Mouse (Mus musculus) liver, embryonic 15.5 days (tissue): ENCODE results near the gene Ankrd44. TPM values are rescaled to one million over a fixed set of nuclear protein-coding genes. Genes with fewer than 3 reads are reported as not detected.

Source experiments
- ATAC-seq: fragments of 200-750 bp; cut with Nextera tagmentation; 2 replicates; pipeline ENCODE4 v1.8.0; 2017; ENCODE audit warnings: moderate number of reproducible peaks, mild to moderate bottlenecking, moderate library complexity; ENCODE audit not compliant: insufficient read depth
- H3K27ac ChIP-seq: fragments of 300-500 bp; sonication (generic); replicated peaks from 2 replicates; pipeline ENCODE4 v1.5.1; 2015; ENCODE audit warnings: mild to moderate bottlenecking, inconsistent platforms
- H3K27me3 ChIP-seq: fragments of 300-500 bp; sonication (generic); 2 replicates; pipeline ENCODE4 v1.6.1; 2015; ENCODE audit warnings: mild to moderate bottlenecking, inconsistent platforms
- H3K36me3 ChIP-seq: fragments of 300-500 bp; sonication (generic); replicated peaks from 2 replicates; pipeline ENCODE4 v1.6.1; 2015; ENCODE audit warnings: moderate library complexity, mild to moderate bottlenecking, inconsistent platforms
- H3K4me1 ChIP-seq: fragments of 300-500 bp; sonication (generic); replicated peaks from 2 replicates; pipeline ENCODE4 v1.6.1; 2015; ENCODE audit warnings: inconsistent platforms
- H3K4me2 ChIP-seq: fragments of 300-500 bp; sonication (generic); 2 replicates; pipeline ENCODE4 v1.6.1; 2015; ENCODE audit warnings: moderate library complexity, mild to moderate bottlenecking, inconsistent platforms
- H3K4me3 ChIP-seq: fragments of 300-500 bp; sonication (generic); replicated peaks from 2 replicates; pipeline ENCODE4 v1.5.1; 2015; ENCODE audit warnings: mild to moderate bottlenecking, inconsistent platforms
- H3K9ac ChIP-seq: fragments of 300-500 bp; sonication (generic); 2 replicates; pipeline ENCODE4 v1.6.1; 2015; ENCODE audit warnings: moderate library complexity, mild to moderate bottlenecking, inconsistent platforms
- H3K9me3 ChIP-seq: fragments of 300-500 bp; sonication (generic); replicated peaks from 2 replicates; pipeline ENCODE4 v1.6.1; 2016; ENCODE audit warnings: inconsistent platforms
- WGBS: fragments of 180-500 bp; shearing (Covaris S2); methylation state at CpG from one replicate; pipeline ENCODE4 v1.1.7; 2015; ENCODE audit warnings: mixed read lengths; ENCODE audit not compliant: insufficient replicate concordance; 5-methylcytosine and 5-hydroxymethylcytosine counted together
- polyA plus RNA-seq: library from polyadenylated mRNA; unstranded; fragments of >200 nt; fragmentation: Nextera tagmentation; extraction: Ambion mirVana; gene quantifications from 2 replicates; pipeline ENCODE4 v1.2.1, GENCODE M21; 2015

Ankrd44 gene
- polyA plus RNA-seq, 1 experiment from 2014 or later, result 3.7 TPM

GRCm38 (mm10) chr1:54716921-54717320, 209.3 kb downstream of the Ankrd44 start:
- no peaks in the 10 kb centered on the region for H3K36me3 ChIP-seq
- H3K4me3 ChIP-seq, result no peak overlapping the region
- H3K4me1 ChIP-seq, result no peaks in the 10 kb centered on the region
- 80% methylated on average over 6 of the region's 6 CpGs for WGBS
- H3K27ac ChIP-seq, result no peak overlapping the region
- ATAC-seq, result no peak
- no peak overlapping the region for H3K9ac ChIP-seq
- no peaks in the 10 kb centered on the region for H3K27me3 ChIP-seq
- no peaks in the 10 kb centered on the region for H3K9me3 ChIP-seq
- no peak overlapping the region for H3K4me2 ChIP-seq

- Histone ChIP-seq H3K4me3 (no peak overlapping the region), H3K27me3 (no peaks in the 10 kb centered on the region), H3K27ac (no peak overlapping the region), H3K4me2 (no peak overlapping the region), H3K9me3 (no peaks in the 10 kb centered on the region), H3K4me1 (no peaks in the 10 kb centered on the region), H3K36me3 (no peaks in the 10 kb centered on the region), H3K9ac (no peak overlapping the region)
- no peak for ATAC-seq
- 65% methylated on average over 8 of the region's 8 CpGs for WGBS
These were observed 211.0 kb downstream of the Ankrd44 start for GRCm38 (mm10) chr1:54715061-54715760.

GRCm38 (mm10) chr1:54713231-54714173, 212.7 kb downstream of the Ankrd44 start:
- Histone ChIP-seq H3K36me3 (no peaks in the 10 kb centered on the region), H3K4me2 (no peak overlapping the region), H3K27me3 (no peaks in the 10 kb centered on the region), H3K9ac (no peak overlapping the region), H3K4me1 (no peaks in the 10 kb centered on the region), H3K27ac (no peak overlapping the region), H3K9me3 (no peaks in the 10 kb centered on the region), H3K4me3 (no peak overlapping the region)
- ATAC-seq, result no peak
- WGBS, result 44% methylated on average over 11 of the region's 11 CpGs

GRCm38 (mm10) chr1:54711568-54711967, 214.6 kb downstream of the Ankrd44 start:
- whole genome bisulfite sequencing, result 62% methylated on average over 3 of the region's 3 CpGs
- no peak overlapping the region for H3K4me2 ChIP-seq
- no peaks in the 10 kb centered on the region for H3K9me3 ChIP-seq
- H3K36me3 ChIP-seq, result no peaks in the 10 kb centered on the region
- no peaks in the 10 kb centered on the region for H3K27me3 ChIP-seq
- H3K27ac ChIP-seq, result no peak overlapping the region
- H3K4me1 ChIP-seq, result no peaks in the 10 kb centered on the region
- no peak for ATAC-seq
- H3K4me3 ChIP-seq, result no peak overlapping the region
- H3K9ac ChIP-seq, result no peak overlapping the region

- 61% methylated on average over 1 of the region's 1 CpGs for WGBS
- no peak overlapping the region for H3K27ac ChIP-seq
- no peak overlapping the region for H3K4me2 ChIP-seq
- H3K9me3 ChIP-seq, result no peaks in the 10 kb centered on the region
- no peaks in the 10 kb centered on the region for H3K4me1 ChIP-seq
- no peak overlapping the region for H3K9ac ChIP-seq
- no peak overlapping the region for H3K4me3 ChIP-seq
- no peak for ATAC-seq
- H3K27me3 ChIP-seq, result no peaks in the 10 kb centered on the region
- no peaks in the 10 kb centered on the region for H3K36me3 ChIP-seq
These were observed 215.6 kb downstream of the Ankrd44 start for GRCm38 (mm10) chr1:54710550-54710949.

GRCm38 (mm10) chr1:54707888-54708565, 218.2 kb downstream of the Ankrd44 start:
- Histone ChIP-seq H3K4me3 (no peak overlapping the region), H3K9ac (no peak overlapping the region), H3K36me3 (no peaks in the 10 kb centered on the region), H3K27me3 (no peaks in the 10 kb centered on the region), H3K4me2 (no peak overlapping the region), H3K4me1 (no peaks in the 10 kb centered on the region), H3K9me3 (no peaks in the 10 kb centered on the region), H3K27ac (no peak overlapping the region)
- ATAC-seq, result no peak
- WGBS, result 70% methylated on average over 8 of the region's 8 CpGs

- WGBS, result 67% methylated on average over 10 of the region's 10 CpGs
- H3K27me3 ChIP-seq, result no peaks in the 10 kb centered on the region
- ATAC-seq, result no peak
- H3K27ac ChIP-seq, result no peak overlapping the region
- no peaks in the 10 kb centered on the region for H3K36me3 ChIP-seq
- no peak overlapping the region for H3K4me3 ChIP-seq
- H3K9me3 ChIP-seq, result no peaks in the 10 kb centered on the region
- no peak overlapping the region for H3K4me2 ChIP-seq
- no peaks in the 10 kb centered on the region for H3K4me1 ChIP-seq
- no peak overlapping the region for H3K9ac ChIP-seq
These were observed 218.9 kb downstream of the Ankrd44 start for GRCm38 (mm10) chr1:54707036-54707887.

GRCm38 (mm10) chr1:54706621-54707020, 219.6 kb downstream of the Ankrd44 start:
- 15% methylated on average over 3 of the region's 3 CpGs for WGBS
- ATAC-seq, result no peak
- Histone ChIP-seq H3K9ac (no peak overlapping the region), H3K4me3 (no peak overlapping the region), H3K4me1 (no peaks in the 10 kb centered on the region), H3K4me2 (no peak overlapping the region), H3K36me3 (no peaks in the 10 kb centered on the region), H3K27me3 (no peaks in the 10 kb centered on the region), H3K9me3 (no peaks in the 10 kb centered on the region), H3K27ac (no peak overlapping the region)

GRCm38 (mm10) chr1:54703466-54703865, 222.7 kb downstream of the Ankrd44 start:
- Histone ChIP-seq H3K4me1 (no peaks in the 10 kb centered on the region), H3K9ac (no peak overlapping the region), H3K27ac (no peak overlapping the region), H3K36me3 (no peaks in the 10 kb centered on the region), H3K9me3 (no peaks in the 10 kb centered on the region), H3K4me3 (no peak overlapping the region), H3K4me2 (no peak overlapping the region), H3K27me3 (no peaks in the 10 kb centered on the region)
- ATAC-seq, result no peak
- 68% methylated on average over 1 of the region's 1 CpGs for WGBS

GRCm38 (mm10) chr1:54702918-54703317, 223.3 kb downstream of the Ankrd44 start:
- no peak overlapping the region for H3K4me3 ChIP-seq
- H3K4me2 ChIP-seq, result no peak overlapping the region
- no peaks in the 10 kb centered on the region for H3K36me3 ChIP-seq
- no peaks in the 10 kb centered on the region for H3K4me1 ChIP-seq
- no peak for ATAC-seq
- H3K9ac ChIP-seq, result no peak overlapping the region
- H3K27ac ChIP-seq, result no peak overlapping the region
- no peaks in the 10 kb centered on the region for H3K9me3 ChIP-seq
- H3K27me3 ChIP-seq, result no peaks in the 10 kb centered on the region
